Mouse (Mus musculus): ENCODE results near the gene Txk.
A peak's percentile ranks its signal among the peaks of the same experiment; 100 is the strongest.

Gene Txk

DNA sequence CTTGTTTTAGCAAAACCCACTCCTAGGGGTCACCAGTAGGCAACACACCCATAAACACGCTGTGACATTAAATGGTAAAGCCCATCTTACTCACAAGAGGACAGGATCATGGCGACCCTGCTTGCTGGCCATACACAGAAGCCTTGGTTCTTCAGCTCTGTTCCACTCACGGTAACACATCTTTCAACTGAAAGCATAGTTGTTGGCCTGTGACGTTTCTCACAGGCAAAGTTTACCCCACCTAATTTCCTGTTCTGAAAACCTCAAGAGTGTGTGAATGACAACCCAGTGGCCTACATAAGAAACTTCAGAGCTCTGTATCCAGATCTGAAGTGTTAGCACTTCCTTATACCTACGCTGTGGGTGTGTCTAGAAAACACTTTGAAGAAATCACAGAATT lies at the start of gene Txk:
Gene Txk (minus strand): TSS at position 193 of the 400 bp plus-strand sequence.
- DNase-seq: no peak

DNA sequence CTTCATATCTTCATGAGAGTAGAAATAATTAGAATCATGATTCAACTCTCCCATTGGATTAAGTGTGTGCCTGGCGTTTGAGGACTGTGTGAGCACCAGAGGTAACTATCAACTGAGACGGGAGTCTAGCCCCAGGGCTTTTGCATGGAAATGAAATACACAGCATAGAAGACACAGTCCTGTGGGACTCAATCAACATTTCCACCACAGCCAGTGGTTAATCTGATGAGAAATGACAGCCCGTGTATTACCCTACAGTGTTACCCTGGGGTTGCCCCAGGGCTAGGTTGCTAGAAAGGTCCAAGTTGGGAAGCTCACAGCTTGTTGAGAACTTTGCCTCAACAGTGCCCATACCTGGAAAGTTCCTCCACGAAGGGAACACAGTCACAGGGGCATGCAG lies 46.0 kb upstream of the Txk start:
- DNase-seq: no peak

DNA sequence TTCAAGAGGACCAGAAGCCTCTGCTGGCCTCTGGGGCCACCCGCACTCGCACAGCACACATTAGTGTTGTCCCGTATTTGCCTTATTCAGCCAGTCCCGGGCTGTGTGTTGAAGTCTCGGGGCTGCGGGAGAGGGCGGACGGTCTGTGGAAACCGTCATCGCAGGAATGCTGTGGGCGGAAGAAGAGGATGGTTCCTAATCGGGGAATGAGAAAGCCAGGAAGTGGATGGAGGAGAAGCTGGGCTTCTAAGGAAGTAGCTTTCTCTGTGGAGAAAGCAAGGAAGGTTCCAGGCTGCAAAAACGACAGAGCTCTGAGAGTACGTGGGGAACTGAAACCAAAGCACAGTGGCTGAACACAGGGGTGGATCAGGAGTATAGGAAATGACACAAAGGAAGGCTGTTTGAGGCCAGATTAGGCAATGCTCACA lies 43.6 kb upstream of the Txk start:
- DNase-seq: peak; percentile 30

DNA sequence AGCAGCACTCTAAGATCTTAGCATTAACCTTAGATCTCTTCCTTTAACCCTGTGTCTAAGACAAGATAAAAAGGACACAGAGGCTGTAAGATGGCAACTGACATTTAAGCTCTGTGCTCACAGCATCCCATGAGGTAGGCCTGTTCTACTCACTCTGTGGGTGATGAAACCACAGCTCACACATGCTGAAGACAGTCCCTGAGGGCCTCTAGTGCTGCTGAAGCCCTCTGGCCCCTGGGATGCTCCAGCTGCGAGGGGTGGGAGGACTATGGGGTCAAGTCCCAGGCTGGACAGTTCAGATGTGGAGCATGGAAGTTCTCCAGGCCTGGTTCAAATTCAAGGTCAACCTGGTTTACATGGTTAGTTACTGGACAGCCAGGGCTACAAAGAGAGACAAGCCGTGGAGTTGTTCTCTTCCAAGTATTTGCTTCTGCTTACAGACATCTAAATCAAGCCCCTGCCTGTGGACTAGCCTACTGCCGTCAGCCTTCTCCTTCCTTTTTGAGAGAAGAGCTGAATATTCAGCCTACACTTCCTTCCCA lies 40.8 kb upstream of the Txk start:
- DNase-seq: no peak

DNA sequence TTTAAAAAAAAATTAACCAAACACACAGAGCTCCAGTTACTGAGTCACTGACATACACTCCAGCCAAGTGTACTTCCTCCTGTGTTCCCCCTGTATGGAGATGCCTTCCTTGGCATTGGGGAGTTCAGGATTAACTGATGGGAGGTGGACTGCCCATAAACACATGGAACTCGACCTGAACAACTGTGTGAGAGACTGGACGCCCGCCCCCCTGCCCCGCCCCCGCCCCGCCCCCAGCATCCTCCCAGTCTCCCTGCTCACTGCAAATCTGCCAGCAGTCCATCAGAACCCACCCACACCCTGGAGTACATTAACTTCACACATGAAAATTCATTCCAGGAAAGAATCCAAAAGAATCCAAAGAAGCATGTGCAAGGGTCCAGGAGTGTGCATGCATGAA lies 39.2 kb upstream of the Txk start:
- DNase-seq: peak; percentile 30

DNA sequence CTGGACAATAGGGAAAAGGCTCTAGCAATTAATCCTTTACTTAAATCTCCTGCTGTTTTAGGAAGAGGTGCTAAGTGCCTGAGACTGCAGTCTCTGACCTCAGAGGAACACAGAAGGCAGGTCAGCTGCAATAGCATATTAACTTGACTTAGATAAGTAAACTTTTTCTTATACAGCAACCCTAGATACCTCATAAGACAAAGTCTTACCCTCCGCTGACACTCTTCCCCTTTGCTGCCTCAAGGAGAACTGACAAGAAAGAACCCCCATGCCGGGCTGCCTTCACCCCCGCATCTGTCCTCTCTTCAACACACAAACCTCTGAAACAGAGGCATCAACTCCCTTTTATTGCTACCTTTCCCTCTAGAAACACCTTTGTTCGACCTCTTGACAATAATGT lies 38.8 kb upstream of the Txk start:
- DNase-seq: peak; percentile 19

DNA sequence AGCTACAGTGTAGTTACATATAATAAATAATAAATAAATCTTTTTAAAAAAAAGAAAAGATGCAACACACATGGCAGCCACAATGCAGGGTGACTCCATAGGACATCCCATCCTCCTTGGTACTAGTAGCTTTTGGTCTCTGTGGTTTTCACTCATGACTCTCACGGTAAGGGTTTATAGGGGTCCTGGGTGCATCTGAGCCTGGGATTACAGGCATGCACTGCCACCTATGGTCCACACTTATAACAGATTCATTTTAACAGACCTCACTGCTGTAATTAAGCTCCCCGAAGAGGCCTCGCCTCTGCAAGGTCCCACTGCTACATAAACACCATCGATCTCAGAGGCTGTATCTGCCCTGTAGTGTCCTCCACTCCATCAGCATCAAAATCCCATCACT lies 32.9 kb upstream of the Txk start:
- DNase-seq: no peak

DNA sequence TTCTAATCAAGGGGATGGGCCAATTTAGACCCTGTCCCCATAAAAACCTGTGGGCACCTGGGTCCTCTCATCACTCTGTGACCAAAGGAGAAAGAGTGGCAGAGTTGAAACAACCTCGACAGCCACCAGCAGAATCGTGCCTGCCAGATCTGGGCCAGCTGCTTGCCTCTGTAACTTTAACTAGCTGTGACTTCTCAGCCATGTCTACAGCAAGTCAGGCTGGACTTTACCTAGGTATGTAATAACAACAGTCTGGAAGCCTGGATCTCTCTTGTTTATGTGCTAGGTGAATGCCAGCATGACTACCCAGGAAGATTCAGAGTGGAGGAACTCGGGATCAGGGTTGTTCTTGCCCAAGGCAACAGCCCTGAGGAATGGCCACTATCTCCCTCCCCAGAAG lies 32.1 kb upstream of the Txk start:
- DNase-seq: no peak

DNA sequence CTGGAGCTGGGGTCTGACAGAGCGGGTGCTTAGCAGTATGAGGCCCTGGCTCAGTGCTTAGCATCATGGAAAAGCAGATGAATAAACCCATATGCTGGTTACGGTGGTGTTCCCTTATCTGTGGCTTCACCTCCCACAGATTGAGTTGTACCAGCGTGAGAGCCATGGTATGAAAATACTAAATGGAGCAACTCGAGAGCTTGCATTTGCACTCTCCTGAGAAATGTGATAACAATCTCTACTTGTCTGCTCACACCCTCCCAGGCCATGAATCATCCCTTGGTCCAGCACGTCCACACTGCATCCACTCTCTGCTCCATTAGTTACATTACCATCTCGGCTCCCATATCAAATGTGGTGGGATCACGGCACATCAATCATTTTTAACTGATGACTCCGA lies 31.4 kb upstream of the Txk start:
- DNase-seq: no peak

DNA sequence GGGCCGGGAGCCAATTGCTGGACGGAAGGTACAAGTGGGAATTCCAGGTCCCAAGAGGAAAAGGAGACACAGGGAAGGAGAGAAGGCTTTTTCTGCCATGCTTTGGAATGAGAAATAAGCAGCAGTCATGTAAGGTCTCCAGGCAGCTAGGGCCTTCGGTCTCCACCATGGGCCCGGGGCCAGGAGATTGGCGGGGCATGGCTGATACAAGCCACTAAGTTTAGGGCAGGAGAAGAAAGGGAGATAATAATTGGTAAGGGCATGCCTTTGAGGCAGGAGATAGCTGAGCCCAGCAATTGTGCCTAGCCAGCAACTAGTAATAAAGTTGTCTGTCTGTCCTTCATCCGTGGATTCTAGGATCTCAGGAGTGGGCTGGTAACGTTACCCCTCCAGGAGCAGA lies 30.5 kb upstream of the Txk start:
- no peak for DNase-seq

DNA sequence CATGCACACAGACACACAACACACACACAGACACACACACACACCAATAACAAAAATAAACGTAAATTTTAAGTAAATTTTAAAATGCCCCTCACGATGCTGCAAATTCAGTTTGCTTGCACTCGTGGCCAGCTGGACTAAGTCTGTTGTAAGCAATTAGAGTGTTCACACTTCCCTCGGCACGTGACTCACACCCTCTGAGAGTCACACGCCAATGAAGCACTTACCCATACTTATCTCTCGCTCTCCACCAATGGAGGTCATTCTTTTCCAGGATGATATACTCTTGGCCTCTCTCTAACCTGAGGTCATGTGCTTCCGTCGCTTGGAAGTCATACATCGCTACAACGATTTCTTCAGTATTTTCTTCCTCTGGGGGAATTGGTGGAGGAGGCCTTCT lies 29.2 kb upstream of the Txk start:
- no peak for DNase-seq

DNA sequence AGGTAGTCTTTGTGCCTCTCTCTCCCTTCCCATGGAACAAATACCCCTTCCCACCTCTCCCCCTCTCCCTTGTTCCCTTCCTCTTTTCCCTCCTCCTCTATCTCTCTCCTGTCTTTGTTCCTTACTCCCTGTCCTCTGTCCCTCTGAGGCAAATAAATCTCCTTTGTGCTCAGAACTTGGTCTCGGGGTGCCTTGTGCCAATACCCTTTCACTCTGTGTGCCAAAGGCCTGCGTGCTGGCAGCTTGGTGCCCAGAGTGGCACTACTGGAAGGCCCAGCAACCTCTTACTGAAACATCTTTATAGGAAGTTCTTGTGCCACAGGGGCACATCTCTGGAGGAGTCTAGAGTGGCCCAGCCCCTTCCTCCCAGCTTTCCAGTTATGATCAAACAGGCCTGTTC lies 24.0 kb upstream of the Txk start:
- DNase-seq: no peak

DNA sequence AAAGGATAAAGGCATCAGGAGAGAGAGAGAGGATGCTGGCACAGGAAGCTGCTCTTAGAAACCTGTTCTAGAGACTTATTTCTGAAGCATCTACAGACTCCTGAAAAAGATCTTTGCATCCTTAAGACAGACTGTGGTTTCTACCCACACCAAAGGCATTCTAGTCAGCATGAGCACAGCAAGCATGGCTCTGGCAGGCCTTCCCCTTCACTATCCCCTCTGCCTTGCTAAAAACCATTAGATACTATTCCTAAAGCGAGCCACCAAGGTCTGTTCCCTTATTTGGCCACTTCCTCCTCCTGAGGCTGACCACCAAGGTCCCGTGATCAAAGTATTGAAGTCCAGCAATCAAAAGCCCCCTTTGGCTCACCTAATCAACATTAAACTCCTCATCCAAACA lies 23.6 kb upstream of the Txk start:
- DNase-seq: no peak

DNA sequence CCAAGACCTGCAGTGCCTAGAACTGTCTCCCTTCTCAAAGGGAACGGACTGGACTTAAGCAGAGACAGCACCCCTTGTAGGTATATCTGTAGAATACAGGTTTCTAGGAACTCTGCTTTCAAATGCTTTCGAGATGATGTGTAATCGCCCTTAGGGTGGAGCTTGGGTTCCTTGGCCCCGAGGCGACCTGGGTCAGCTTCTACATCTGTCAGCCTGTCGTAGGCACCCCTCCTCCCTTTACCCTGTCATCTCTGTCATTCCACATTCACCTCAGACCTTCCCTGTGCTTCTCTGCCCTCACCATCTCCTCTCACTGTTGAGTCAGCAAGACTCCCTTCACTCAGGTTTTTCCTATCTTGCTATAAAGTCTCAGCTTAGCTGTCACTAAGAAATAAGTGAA lies 17.3 kb upstream of the Txk start:
- no peak for DNase-seq

DNA sequence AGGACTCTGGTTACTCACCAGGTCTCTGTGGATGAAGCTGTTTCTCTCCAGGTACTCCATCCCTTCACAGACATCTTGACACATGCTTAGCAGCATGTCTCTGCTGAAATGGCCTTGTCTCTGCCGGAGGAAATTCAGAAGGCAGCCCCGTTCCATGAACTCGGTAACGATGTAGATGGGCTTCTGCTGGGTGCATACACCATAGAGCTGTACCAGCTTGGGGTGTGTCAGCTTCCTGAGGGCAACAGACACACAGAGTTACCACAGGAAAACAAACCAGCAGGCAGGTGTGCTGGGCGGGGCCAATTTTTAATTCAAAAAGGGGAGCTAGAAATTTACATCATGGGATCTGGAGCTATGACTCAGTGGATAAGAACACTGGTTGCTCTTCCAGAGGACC lies 11.0 kb upstream of the Txk start:
- no peak for DNase-seq

DNA sequence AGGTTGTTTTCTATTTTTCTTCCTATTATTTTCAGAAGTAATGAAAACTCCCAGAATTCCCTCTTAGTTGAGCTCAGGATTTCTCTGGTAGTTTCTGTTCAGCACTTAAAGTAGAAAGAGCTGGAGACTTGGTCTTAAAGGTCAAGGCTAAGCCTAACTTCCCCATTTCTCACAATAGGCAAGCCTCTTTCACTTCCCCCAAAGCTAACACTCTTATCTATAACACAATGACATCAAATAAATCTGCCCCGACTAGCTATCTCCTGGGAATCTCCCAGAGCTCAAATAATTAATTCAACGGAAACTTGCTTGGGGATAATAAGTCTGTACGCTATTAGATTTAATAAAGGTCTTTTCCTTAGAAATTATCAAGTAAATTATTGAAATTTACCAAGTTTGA lies 10.4 kb upstream of the Txk start:
- DNase-seq: no peak

DNA sequence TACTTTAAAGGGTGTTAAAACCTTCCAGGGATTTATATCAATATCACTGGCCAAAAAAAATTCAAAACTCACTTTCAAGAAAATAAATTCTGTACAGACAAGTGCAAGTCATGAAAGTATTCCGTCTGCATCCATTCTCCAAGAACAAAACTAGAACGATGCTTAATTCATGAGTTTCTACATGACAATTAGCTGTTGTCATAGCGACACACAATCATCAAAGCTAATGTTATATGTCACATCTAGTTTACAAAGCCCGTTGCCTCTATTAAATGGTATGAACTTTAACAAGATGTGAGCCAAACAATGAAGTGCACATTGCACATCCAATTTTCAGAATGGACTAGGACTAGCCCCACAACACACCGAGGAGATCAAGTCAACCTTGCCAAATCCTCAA lies 9.2 kb upstream of the Txk start:
- DNase-seq: no peak

DNA sequence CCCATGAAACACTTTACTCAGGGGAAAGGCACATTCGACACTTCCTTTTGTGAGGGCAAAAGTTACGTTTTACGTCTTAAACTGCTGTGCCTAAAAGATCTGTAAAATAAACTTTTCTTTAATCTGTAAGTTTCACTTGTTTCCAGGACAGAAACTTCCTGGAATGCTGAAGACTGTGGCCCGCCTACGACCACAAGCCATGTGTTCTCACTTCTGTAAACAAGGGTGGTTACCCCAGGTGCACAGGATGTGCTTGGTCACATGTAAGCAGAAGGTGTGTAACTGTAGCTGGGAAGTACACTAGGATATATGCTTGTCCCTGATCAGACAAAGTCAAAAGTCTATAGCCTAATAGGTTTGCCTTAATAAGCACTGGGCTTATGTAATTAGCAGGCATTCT lies 8.7 kb upstream of the Txk start:
- DNase-seq: no peak

DNA sequence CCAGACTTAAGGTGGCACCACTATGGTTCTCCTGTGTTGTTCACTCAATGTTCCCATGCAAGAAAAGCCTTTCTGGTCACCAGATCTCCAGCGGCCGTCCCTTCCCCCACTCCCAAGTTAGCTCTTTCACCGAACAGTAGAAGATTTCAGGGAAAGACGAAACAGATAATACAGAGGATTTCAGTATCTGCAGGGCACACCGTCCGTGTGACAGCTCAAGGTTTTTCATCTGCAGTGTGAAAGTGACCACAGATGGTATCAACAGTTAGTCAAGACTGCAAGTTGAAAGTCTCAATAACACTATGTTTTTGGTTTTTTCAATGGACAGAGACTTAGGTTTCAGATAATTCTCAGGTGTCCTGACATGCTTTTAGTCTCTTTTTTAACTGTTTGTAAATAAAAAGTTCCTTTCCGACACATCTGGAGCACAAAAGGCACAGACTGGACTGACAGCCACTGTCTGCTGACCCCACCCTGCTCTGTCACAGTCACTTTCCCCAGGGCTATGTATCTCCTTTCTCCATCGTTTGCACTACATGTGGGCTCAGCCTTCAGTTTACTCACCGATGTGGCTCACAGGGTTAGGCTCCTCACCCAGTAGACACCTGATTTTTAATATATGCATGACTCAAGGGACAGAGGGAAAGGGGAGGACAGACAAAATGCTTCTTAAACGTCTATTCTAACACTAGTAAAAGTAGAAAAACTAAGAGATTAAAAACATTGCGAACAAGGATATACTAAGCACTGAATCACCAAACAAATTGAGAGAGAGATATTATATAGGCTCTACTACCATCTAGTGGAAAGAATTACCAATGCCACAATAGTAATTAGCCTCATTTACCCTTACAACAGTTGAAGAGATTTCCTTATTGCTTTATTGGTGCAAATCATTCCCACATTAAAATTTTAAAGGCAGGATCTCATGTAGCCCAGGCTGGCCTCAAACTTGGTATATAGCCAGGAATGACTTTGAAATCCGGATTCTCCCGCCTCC lies 6.6 kb upstream of the Txk start:
- DNase-seq: no peak

DNA sequence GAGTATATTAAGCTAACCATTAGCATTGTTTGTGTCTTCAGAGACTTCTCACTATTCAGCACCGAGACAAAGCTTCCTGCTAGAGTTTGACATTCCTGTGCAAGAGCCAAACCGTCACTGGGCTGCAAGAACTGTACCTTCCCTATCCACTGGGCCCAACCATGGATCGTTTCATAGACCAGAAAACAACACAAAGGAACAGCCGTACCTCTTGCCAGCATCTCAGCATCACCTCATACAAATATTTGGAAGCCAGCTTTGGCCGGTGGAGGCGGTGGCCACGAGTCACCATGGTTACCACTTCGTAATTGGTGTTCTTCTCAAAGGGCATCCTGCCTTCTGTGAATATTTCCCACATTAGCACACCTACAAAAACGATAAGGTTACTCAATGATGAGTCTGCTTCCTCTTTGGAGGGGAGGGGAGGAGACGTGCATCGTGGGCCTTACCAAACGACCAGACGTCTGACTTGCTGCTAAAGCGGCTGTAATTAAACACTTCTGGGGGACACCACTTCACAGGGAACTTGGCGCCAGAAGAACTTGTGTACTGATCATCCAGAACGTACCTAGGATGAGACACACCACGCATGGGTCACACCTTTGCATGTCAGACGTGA lies 4.7 kb upstream of the Txk start:
- no peak for DNase-seq

DNA sequence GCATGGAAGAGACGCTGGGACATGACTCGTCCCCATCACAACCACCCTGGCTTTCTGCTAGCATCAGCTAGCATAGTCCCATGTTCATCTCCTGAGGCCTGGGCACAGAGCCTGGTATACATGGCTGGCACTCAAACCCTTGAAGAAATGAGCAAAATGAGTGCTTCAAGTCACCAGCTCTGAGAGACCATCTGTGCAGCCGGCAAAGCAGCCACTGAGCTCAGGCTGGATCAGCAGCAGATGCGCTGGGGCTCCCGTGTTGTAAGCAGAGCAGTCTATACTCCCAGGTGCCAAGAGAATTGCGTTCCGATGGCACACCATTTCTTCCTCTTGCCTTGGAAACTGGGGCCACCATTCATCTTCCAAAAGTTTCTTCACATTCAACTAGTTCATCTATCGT lies 3.4 kb upstream of the Txk start:
- DNase-seq: no peak

DNA sequence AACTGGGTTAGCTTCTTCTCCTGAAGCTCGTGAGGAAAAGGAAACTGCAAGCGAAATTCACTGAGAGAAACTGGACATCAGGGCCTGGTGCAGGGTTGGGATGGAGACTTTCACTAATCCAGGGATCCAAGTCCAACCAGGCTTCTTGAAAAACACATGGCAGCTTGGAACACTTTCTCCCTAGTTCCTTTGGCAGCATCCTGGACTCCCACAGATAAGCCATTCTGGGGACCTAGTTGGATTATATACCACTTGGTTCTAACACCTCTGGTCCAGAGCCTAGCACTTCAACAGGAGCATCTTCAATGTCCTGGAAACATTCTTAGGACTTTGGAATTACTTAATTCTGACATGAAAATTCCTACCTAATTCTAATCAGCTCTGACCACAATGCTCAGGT lies 2.5 kb upstream of the Txk start:
- no peak for DNase-seq

DNA sequence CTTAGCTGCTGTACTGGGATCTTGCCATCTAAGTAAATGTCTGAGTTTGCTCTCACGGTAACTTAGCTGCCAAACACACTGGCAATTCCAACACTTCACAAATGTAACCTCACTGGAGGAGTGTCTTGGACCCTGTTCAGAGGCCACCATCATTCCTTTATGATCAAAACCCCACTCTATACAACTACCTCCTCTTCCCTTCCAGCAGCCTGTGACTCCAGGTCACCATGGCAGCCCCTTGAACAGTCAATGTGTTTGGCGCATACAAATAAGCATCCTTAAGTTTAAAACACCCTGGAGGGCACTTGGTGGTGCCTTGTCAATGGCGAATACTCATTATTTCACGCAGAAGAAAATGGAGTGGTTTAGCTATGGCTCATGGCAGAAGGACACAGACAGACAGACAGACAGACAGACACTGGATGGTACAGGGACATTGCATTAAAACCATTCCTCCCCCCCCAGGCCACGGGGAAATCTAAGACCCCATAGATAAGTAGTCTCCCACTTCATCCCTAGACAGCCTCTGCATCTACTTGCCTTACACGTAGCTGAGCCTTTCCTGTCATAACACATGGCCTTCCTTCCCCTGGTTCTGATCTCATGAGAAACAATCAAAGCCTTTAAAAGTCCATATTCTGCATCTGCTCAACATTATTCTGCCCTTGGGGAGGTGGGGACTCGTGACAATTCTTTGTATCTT lies 1.4 kb downstream of the Txk start:
- no peak for DNase-seq

DNA sequence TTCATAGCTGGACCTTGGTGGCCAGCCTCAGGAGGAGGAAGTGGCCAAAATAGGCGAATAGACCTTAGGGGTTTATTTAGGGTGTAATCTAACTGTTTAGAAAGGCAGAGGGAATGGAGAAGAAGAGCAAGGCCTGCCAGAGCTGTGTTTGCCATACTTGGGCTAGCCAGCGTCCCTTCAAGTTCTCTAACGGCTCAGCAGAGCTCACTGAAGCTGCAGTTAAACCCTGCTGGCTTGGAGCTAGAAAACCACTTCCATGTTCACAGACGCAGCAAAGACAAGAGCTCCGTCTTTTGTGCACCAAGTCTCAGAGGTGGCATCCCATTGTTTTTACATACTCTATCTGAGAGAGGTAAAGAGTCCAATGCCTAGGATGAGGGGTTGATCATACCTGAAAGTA lies 2.4 kb downstream of the Txk start:
- DNase-seq: no peak

All from kidney, adult 18-20 months (tissue).